Mouse (Mus musculus) testis, adult 2 months (tissue): ENCODE data around the gene A730049H05Rik.

Source experiments
- CTCF ChIP-seq: fragments of 200-500 bp; IDR thresholded peaks from 2 replicates; pipeline ENCODE4 v1.5.1; 2012; ENCODE audit warnings: low read depth, mild to moderate bottlenecking, inconsistent platforms, low read length, moderate library complexity; ENCODE audit not compliant: control insufficient read depth, insufficient read depth, insufficient replicate concordance
- POLR2A ChIP-seq: fragments of 200-500 bp; IDR thresholded peaks from 2 replicates; pipeline ENCODE4 v1.6.1; 2012; ENCODE audit warnings: low read depth, mild to moderate bottlenecking, inconsistent platforms, low read length, moderate library complexity; ENCODE audit not compliant: control insufficient read depth

GRCm38 (mm10) chr6:92831106-92831505 lies 14.8 kb downstream of the A730049H05Rik start:
- no peak for TF ChIP-seq CTCF
- TF ChIP-seq POLR2A: no peak
